Mouse (Mus musculus) thymus, adult 2 months (tissue): ENCODE results near the gene 1700056E22Rik.

Source experiments
- CTCF ChIP-seq: fragments of 200-500 bp; IDR thresholded peaks from 2 replicates; pipeline ENCODE4 v1.5.1; 2012; ENCODE audit warnings: mild to moderate bottlenecking, control low read depth, low read length, moderate library complexity, borderline replicate concordance; ENCODE audit not compliant: control insufficient read depth, poor library complexity, insufficient read depth; ENCODE audit errors: extremely low read depth
- POLR2A ChIP-seq: fragments of 200-500 bp; IDR thresholded peaks from 2 replicates; pipeline ENCODE4 v1.6.1; 2012; ENCODE audit warnings: mild to moderate bottlenecking, low read length, control low read depth, moderate library complexity; ENCODE audit not compliant: control insufficient read depth, poor library complexity, insufficient read depth; ENCODE audit errors: extremely low read depth

GRCm38 (mm10) chr1:184030070-184030802 is 3.9 kb downstream of the 1700056E22Rik start:
- TF ChIP-seq CTCF (no peak), POLR2A (no peak)
